Mouse (Mus musculus) liver, embryonic 15.5 days (tissue): Measurements from ENCODE around the gene Gmpr. TPM values are rescaled to one million over a fixed set of nuclear protein-coding genes. Genes with fewer than 3 reads are reported as not detected.
A peak's percentile ranks its signal among the peaks of the same experiment; 100 is the strongest.

Source experiments
- ATAC-seq: fragments of 200-750 bp; cut with Nextera tagmentation; 2 replicates; pipeline ENCODE4 v1.8.0; 2017; ENCODE audit warnings: moderate number of reproducible peaks, mild to moderate bottlenecking, moderate library complexity; ENCODE audit not compliant: insufficient read depth
- H3K27ac ChIP-seq: fragments of 300-500 bp; sonication (generic); replicated peaks from 2 replicates; pipeline ENCODE4 v1.5.1; 2015; ENCODE audit warnings: mild to moderate bottlenecking, inconsistent platforms
- H3K27me3 ChIP-seq: fragments of 300-500 bp; sonication (generic); 2 replicates; pipeline ENCODE4 v1.6.1; 2015; ENCODE audit warnings: mild to moderate bottlenecking, inconsistent platforms
- H3K36me3 ChIP-seq: fragments of 300-500 bp; sonication (generic); replicated peaks from 2 replicates; pipeline ENCODE4 v1.6.1; 2015; ENCODE audit warnings: moderate library complexity, mild to moderate bottlenecking, inconsistent platforms
- H3K4me1 ChIP-seq: fragments of 300-500 bp; sonication (generic); replicated peaks from 2 replicates; pipeline ENCODE4 v1.6.1; 2015; ENCODE audit warnings: inconsistent platforms
- H3K4me2 ChIP-seq: fragments of 300-500 bp; sonication (generic); 2 replicates; pipeline ENCODE4 v1.6.1; 2015; ENCODE audit warnings: moderate library complexity, mild to moderate bottlenecking, inconsistent platforms
- H3K4me3 ChIP-seq: fragments of 300-500 bp; sonication (generic); replicated peaks from 2 replicates; pipeline ENCODE4 v1.5.1; 2015; ENCODE audit warnings: mild to moderate bottlenecking, inconsistent platforms
- H3K9ac ChIP-seq: fragments of 300-500 bp; sonication (generic); 2 replicates; pipeline ENCODE4 v1.6.1; 2015; ENCODE audit warnings: moderate library complexity, mild to moderate bottlenecking, inconsistent platforms
- H3K9me3 ChIP-seq: fragments of 300-500 bp; sonication (generic); replicated peaks from 2 replicates; pipeline ENCODE4 v1.6.1; 2016; ENCODE audit warnings: inconsistent platforms
- WGBS: fragments of 180-500 bp; shearing (Covaris S2); methylation state at CpG from one replicate; pipeline ENCODE4 v1.1.7; 2015; ENCODE audit warnings: mixed read lengths; ENCODE audit not compliant: insufficient replicate concordance; 5-methylcytosine and 5-hydroxymethylcytosine counted together
- polyA plus RNA-seq: library from polyadenylated mRNA; unstranded; fragments of >200 nt; fragmentation: Nextera tagmentation; extraction: Ambion mirVana; gene quantifications from 2 replicates; pipeline ENCODE4 v1.2.1, GENCODE M21; 2015

Gene Gmpr
- polyA plus RNA-seq: 265 and 273 TPM in 2 replicates

DNA sequence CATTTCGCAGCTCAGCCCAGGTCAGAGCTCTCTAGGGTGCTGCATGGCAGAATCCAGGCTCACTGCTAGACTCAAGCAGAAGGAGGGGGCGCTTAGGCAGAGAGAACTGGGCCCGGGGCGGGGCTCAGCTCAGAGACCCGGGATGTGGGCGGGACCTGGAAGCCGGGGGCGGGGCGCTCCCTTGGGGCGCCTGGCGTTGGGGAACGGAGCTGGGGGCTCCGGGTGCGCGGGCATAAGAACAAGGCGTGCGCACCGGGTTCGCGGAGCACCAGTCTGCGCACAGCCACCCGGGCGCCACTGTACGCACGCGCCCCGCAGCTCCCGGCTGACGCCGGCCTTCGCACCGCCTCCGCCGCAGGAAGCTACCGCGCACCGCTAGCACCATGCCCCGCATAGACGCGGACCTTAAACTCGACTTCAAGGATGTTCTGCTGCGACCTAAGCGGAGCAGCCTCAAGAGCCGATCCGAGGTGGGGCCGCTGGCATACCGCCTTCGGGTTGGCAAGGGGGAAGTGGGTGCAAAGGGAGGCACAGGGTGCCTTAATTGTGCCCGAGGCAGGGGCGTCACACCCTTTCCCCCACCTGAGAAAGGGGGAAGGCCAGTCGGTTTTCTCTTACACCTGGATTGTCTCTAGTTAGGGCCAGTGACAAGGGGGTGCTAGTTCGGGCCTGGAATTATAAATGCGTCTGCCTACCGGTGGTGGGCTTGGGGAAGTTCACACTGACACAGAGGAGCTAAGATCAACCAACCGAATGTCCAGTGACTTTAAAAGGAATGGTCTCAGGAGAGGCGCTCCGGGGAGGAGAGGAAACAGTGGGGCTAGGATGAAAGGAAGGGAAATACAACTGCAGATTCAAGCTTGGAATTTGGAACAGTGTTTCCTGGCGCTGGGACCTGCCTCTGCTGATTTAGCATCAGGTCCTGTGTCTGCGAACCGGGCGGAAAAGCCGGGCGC is at the start of gene Gmpr:
Gmpr (plus strand) TSS at position 171 of the 956 bp plus-strand sequence.
- under 1% methylated on average over 63 of the region's 63 CpGs for WGBS
- Histone ChIP-seq H3K4me1 (peaks cover 75% of the 10 kb centered on the region), H3K36me3 (peaks cover 4% of the 10 kb centered on the region), H3K4me2 (peak within 1 kb of the TSS; percentile 77), H3K27me3 (peaks cover 3% of the 10 kb centered on the region; the same call in 1 of the 2 replicates), H3K9ac (peak within 1 kb of the TSS; percentile 94), H3K9me3 (no peaks in the 10 kb centered on the region), H3K27ac (peak within 1 kb of the TSS; percentile 95), H3K4me3 (peak within 1 kb of the TSS; percentile 86)
- ATAC-seq: peak; percentile 69

DNA sequence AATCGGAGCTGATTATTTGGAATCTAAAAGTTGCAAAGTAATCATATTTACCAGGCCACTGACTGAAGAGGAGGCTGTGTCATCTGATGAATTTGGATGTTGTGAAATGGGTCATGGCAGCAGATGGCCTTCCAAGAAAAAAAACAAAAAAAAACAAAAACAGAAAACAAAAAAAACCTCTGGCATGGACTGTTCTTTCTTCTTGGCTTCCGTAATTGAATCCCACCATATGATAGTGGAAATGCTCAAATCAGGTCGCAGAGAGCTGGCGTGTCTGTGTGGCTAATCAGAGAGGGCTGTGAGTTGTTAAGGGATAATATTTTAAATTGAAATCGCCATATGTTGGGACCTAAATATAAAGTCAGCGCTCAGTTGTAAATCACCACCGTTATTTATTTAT is 49.8 kb upstream of the Gmpr start:
- Histone ChIP-seq H3K4me2 (no peak overlapping the region), H3K36me3 (no peaks in the 10 kb centered on the region), H3K9ac (no peak overlapping the region), H3K9me3 (no peaks in the 10 kb centered on the region), H3K4me3 (no peak overlapping the region), H3K4me1 (peaks cover 28% of the 10 kb centered on the region), H3K27ac (no peak overlapping the region), H3K27me3 (peaks cover 7% of the 10 kb centered on the region; the same call in 1 of the 2 replicates)
- WGBS: 78% methylated on average over 7 of the region's 7 CpGs
- ATAC-seq: no peak

DNA sequence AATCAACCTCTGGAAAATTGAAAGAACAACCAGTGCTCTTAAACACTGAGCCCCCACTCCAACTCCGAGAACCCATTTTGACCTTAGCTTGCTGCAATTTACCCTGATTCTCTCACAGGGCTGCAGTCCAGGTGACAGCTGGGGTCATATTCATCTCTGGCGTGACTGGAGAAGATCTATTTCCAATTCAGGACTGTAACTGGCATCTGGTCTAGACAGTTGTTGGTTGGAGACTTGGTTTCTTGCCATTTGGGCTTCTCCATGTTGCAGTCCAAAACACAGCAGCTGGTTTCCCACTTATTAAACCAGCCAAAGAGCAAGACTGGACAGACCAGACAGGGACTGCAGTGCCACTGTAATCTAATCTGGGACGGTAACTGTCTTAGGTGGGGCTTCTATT is 47.1 kb upstream of the Gmpr start:
- ATAC-seq: no peak
- Histone ChIP-seq H3K27ac (no peak overlapping the region), H3K36me3 (no peaks in the 10 kb centered on the region), H3K9ac (no peak overlapping the region), H3K9me3 (no peaks in the 10 kb centered on the region), H3K4me1 (peaks cover 8% of the 10 kb centered on the region), H3K4me3 (no peak overlapping the region), H3K27me3 (peaks cover 10% of the 10 kb centered on the region), H3K4me2 (no peak overlapping the region)
- WGBS: 66% methylated on average over 3 of the region's 3 CpGs

DNA sequence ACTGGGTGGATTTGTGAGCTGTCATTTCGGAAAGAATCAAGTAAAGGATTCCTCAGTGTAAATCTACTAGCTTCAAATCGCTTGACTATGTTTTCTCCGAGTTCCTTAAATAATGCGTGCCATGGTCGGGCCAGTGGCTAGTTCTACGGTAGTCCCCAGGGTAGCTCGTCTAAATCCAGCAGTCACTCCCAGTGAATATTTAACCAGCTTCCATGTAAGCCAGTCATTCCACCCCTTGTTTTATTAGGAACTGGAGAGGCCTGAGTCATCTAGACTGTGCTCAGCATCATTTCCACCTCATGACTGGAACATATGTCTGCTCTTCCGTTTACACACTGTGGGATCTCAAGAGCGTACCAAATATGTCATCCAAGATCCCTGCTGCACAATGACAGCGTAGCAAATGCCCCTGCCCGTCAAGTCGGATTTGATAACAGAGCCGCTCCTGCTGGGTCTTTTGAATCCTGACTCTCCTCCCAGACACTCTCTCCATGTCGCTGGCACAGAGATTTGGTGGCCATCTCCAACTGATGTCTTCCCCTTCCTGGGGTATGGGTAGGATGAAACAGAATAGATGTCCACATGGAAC is 45.8 kb upstream of the Gmpr start:
- no peak overlapping the region for H3K4me2 ChIP-seq
- H3K9ac ChIP-seq: no peak overlapping the region
- peaks cover 15% of the 10 kb centered on the region for H3K27me3 ChIP-seq
- 73% methylated on average over 14 of the region's 14 CpGs for WGBS
- H3K27ac ChIP-seq: no peak overlapping the region
- no peak overlapping the region for H3K4me3 ChIP-seq
- H3K36me3 ChIP-seq: no peaks in the 10 kb centered on the region
- no peak for ATAC-seq
- no peaks in the 10 kb centered on the region for H3K4me1 ChIP-seq
- no peaks in the 10 kb centered on the region for H3K9me3 ChIP-seq

DNA sequence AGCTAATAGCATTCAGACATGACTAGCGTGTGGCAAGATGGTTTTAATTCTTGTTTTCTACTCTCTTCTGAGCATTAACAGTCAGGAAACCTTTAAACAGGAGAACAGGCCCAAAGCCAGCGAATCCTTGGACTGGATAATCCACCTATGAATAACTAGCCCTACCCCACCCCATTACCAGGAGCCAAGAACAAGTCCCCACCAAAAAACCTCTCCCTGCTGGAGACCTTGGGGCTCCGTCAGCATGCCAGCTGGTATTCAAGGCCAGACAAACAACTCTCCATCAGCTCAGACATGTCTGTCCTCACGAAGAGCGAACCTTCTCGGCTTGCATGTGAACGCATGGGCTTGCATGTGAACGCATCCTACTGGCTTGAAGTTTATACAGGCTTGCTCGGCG is 41.6 kb upstream of the Gmpr start:
- no peaks in the 10 kb centered on the region for H3K9me3 ChIP-seq
- no peaks in the 10 kb centered on the region for H3K36me3 ChIP-seq
- peaks cover 22% of the 10 kb centered on the region for H3K27me3 ChIP-seq
- no peak overlapping the region for H3K4me2 ChIP-seq
- H3K27ac ChIP-seq: no peak overlapping the region
- ATAC-seq: no peak
- WGBS: 73% methylated on average over 10 of the region's 10 CpGs
- H3K9ac ChIP-seq: no peak overlapping the region
- H3K4me1 ChIP-seq: no peaks in the 10 kb centered on the region
- no peak overlapping the region for H3K4me3 ChIP-seq

DNA sequence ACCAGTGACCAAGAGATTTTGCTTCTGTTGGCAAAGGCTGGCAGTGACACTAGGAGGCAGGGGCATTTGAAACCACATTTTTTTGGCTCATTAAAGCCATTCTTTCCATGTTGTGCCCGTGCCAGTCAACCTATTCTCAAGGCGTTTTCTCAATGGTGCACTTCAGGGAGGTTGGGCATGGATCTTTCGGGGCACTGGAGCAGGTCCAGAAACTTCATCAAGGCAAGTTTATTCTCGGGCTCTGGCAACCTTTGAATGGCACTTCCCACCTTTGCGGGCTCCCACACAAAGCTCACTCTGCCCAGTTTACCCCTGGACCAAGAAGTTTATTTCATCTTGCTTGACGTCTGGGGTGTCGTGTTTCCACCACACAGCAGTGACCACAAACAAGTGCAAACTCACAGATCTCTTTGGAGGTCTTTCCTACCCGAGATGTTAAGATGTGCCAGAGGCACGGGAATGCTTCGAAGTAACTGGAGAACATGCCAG is 41.2 kb upstream of the Gmpr start:
- Histone ChIP-seq H3K36me3 (no peaks in the 10 kb centered on the region), H3K4me2 (no peak overlapping the region), H3K9ac (no peak overlapping the region), H3K9me3 (no peaks in the 10 kb centered on the region), H3K4me3 (no peak overlapping the region), H3K27me3 (peaks cover 24% of the 10 kb centered on the region), H3K4me1 (no peaks in the 10 kb centered on the region), H3K27ac (no peak overlapping the region)
- no peak for ATAC-seq
- WGBS: 50% methylated on average over 10 of the region's 10 CpGs

DNA sequence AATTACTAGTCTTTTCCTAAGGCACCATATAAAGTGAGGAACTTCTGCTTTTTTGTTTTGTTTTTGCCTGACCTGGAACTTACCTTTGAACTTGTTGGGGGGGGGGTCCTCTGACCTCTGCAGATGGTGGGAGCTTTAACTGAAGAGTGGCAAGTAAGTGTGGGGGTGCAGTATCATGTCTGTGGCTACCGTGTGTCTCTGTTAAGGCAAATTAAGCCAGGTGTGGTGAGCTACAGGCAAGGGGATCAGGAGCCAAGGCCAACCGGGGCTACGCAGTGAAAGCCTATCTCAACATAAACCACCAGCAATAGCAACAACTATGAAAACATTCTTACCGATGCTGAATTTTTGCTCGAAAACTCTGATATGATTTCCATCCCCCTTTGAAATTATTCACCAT is 38.5 kb upstream of the Gmpr start:
- H3K27ac ChIP-seq: no peak overlapping the region
- no peaks in the 10 kb centered on the region for H3K4me1 ChIP-seq
- no peak overlapping the region for H3K9ac ChIP-seq
- H3K27me3 ChIP-seq: peaks cover 33% of the 10 kb centered on the region
- H3K9me3 ChIP-seq: no peaks in the 10 kb centered on the region
- H3K4me3 ChIP-seq: no peak overlapping the region
- 69% methylated on average over 5 of the region's 5 CpGs for WGBS
- no peak overlapping the region for H3K4me2 ChIP-seq
- no peaks in the 10 kb centered on the region for H3K36me3 ChIP-seq
- no peak for ATAC-seq

DNA sequence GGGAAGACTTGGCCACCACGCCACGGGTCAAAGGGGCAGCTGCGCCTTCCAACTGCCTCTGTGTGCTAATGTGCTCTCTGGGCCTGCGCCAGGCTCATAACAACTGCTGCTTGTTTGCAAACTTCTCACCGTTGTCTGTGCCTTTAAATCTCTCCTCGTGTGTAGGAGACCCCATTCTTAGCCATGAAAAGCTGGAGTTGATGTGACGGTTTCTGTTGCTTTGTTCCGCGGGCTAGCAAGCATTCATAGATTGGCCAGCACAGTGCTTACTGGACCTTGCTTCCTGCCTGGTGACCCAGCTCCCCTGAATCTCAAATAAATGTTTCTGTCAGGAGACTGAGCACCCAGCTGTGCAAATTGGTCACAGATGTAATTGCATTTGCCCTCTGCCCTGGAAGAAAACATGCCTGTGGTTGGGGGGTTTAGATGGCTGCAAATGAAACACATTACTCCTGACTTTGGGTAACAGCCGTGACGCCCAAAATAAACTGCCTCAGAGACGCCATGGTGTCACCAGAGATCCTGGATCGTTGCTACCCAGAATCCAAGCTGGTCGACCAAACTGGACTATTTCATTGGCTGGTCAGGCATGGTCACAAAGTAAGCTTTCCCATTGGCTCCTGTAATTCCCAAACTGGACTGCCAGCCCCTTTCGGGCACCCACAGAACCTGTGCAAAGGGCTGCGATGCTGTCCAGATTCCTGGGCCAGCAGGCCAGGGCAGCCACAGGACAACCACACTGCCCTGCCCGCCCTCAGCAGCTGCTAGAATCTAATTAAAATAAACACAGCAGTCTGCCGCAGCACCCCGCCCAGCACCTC is 37.6 kb upstream of the Gmpr start:
- Histone ChIP-seq H3K9ac (no peak overlapping the region), H3K4me1 (no peaks in the 10 kb centered on the region), H3K27ac (0 out of 2 replicates have a peak overlapping the region, but pooled peaks have one; percentile 4), H3K4me2 (no peak overlapping the region), H3K27me3 (peaks cover 39% of the 10 kb centered on the region), H3K9me3 (no peaks in the 10 kb centered on the region), H3K4me3 (no peak overlapping the region), H3K36me3 (no peaks in the 10 kb centered on the region)
- WGBS: 67% methylated on average over 19 of the region's 19 CpGs
- no peak for ATAC-seq

DNA sequence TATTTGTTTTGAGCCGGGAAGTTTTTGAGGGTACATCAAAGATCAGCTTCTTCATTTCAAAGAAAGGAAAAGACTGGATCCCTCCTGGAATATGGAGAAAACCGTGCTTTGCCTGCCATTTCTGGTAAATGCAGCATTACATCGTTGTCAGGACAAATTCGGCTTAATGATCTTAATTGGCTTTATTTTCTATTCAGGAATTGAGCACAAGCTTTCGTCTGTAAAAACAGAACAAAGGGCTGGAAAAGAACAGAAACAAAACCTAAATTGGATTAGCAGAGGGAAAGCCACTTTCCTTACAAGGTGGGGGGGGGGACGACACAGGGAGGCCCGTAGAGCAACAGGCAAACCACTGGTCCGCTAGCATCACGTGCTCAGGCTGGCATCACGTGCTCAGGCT is 33.9 kb upstream of the Gmpr start:
- Histone ChIP-seq H3K4me3 (no peak overlapping the region), H3K9me3 (no peaks in the 10 kb centered on the region), H3K4me1 (peaks cover 13% of the 10 kb centered on the region), H3K27ac (no peak overlapping the region), H3K36me3 (no peaks in the 10 kb centered on the region), H3K27me3 (peaks cover 45% of the 10 kb centered on the region), H3K4me2 (no peak overlapping the region), H3K9ac (no peak overlapping the region)
- ATAC-seq: no peak
- WGBS: 65% methylated on average over 10 of the region's 10 CpGs

DNA sequence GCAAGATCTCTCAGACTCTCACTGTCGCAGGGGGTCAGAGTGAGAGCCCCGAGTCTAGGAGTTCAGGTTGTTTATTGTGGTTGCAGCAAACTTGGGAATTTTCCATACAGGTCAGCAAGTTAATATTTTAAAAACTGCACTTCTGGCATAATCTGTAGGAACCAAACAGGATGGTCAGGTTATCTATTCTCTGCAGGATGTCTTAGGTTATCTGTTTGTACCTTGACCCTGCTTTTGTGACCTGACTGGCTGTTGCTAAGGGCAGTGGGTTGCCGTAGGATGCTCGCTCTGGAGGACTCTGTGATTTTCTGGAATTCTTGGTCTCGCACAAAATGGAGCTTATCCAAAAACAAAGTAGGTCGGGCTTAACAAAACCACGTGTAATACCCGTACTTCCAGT is 31.9 kb upstream of the Gmpr start:
- H3K27me3 ChIP-seq: peaks cover 46% of the 10 kb centered on the region
- ATAC-seq: no peak
- H3K4me3 ChIP-seq: no peak overlapping the region
- H3K9ac ChIP-seq: no peak overlapping the region
- peaks cover 13% of the 10 kb centered on the region for H3K4me1 ChIP-seq
- H3K4me2 ChIP-seq: no peak overlapping the region
- no peaks in the 10 kb centered on the region for H3K9me3 ChIP-seq
- H3K27ac ChIP-seq: no peak overlapping the region
- no peaks in the 10 kb centered on the region for H3K36me3 ChIP-seq
- WGBS: 53% methylated on average over 8 of the region's 8 CpGs

DNA sequence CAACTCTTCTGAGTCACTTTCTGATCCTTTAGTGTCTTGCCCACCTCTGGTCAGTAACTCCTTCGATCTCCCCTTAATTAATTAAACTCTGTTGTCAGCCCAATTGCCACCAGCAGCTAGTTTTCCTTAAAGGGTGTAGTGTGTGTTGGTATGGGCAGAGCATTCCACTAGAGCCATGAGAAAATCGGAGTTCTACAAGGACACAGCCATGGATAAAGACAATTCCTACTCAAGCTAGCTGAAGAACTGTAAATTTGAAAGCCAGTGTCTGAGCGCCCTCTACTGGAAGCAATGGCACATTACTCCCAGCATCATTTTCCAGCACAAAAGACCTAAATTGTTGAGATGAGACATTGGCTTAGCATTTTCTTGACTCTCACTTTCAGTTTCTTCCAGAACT is 30.1 kb upstream of the Gmpr start:
- H3K9me3 ChIP-seq: no peaks in the 10 kb centered on the region

More for the DNA sequence above, 30.1 kb upstream of the Gmpr start:
- Histone ChIP-seq H3K4me3 (no peak overlapping the region), H3K27me3 (peaks cover 41% of the 10 kb centered on the region), H3K36me3 (no peaks in the 10 kb centered on the region), H3K9ac (no peak overlapping the region), H3K4me1 (peaks cover 13% of the 10 kb centered on the region), H3K27ac (peak overlapping the region; percentile 33; the same call in 1 of the 2 replicates), H3K4me2 (no peak overlapping the region)
- WGBS: 33% methylated on average over 3 of the region's 3 CpGs
- ATAC-seq: no peak
